Mouse (Mus musculus) ES-Bruce4 (cell line): ENCODE data around the gene Fam120a. TPM values are rescaled to one million over a fixed set of nuclear protein-coding genes. Genes with fewer than 3 reads are reported as not detected.

Source experiments
- H3K27ac ChIP-seq: 2 replicates; pipeline ENCODE4 v1.5.1; 2012; ENCODE audit warnings: low read length, inconsistent platforms; ENCODE audit not compliant: insufficient read depth
- H3K27me3 ChIP-seq: 2 replicates; pipeline ENCODE4 v1.6.1; 2012; ENCODE audit warnings: mild to moderate bottlenecking, low read length, inconsistent platforms; ENCODE audit not compliant: control insufficient read depth, poor library complexity, insufficient read depth, severe bottlenecking
- H3K36me3 ChIP-seq: 2 replicates; pipeline ENCODE4 v1.6.1; 2012; ENCODE audit warnings: inconsistent platforms, mild to moderate bottlenecking, low read length, moderate library complexity; ENCODE audit not compliant: control insufficient read depth, poor library complexity, insufficient read depth, severe bottlenecking
- H3K4me1 ChIP-seq: one replicate; pipeline ENCODE4 v1.8.1; 2011; ENCODE audit warnings: low read length; ENCODE audit not compliant: control insufficient read depth, insufficient read depth
- H3K4me3 ChIP-seq: 2 replicates; pipeline ENCODE4 v1.5.1; 2011; ENCODE audit warnings: low read depth, mild to moderate bottlenecking, low read length
- H3K9ac ChIP-seq: 2 replicates; pipeline ENCODE4 v1.6.1; 2012; ENCODE audit warnings: low read depth, mild to moderate bottlenecking, inconsistent platforms; ENCODE audit not compliant: poor library complexity, severe bottlenecking
- H3K9me3 ChIP-seq: replicated peaks from 2 replicates; pipeline ENCODE4 v1.6.1; 2012; ENCODE audit warnings: mild to moderate bottlenecking, low read length, inconsistent platforms; ENCODE audit not compliant: control insufficient read depth, poor library complexity, insufficient read depth, severe bottlenecking
- CTCF ChIP-seq: IDR thresholded peaks from one replicate; pipeline ENCODE4 v1.8.1; 2011; ENCODE audit warnings: low read depth, low read length
- EP300 ChIP-seq: IDR thresholded peaks from 2 replicates; pipeline ENCODE4 v1.6.1; 2011; ENCODE audit warnings: low read depth, low read length; ENCODE audit not compliant: insufficient read depth
- POLR2A ChIP-seq: IDR thresholded peaks from one replicate; pipeline ENCODE4 v1.8.1; 2011; ENCODE audit warnings: low read length; ENCODE audit not compliant: insufficient read depth
- polyA plus RNA-seq: library from polyadenylated mRNA; stranded (reverse); fragments of >200 nt; gene quantifications from 2 replicates; pipeline ENCODE4 v1.2.4, GENCODE M21; 2011; ENCODE audit warnings: low read depth; ENCODE audit not compliant: missing spikeins, insufficient read depth, insufficient read length

Fam120a gene
- polyA plus RNA-seq, 1 experiment, result 96.4 TPM

DNA sequence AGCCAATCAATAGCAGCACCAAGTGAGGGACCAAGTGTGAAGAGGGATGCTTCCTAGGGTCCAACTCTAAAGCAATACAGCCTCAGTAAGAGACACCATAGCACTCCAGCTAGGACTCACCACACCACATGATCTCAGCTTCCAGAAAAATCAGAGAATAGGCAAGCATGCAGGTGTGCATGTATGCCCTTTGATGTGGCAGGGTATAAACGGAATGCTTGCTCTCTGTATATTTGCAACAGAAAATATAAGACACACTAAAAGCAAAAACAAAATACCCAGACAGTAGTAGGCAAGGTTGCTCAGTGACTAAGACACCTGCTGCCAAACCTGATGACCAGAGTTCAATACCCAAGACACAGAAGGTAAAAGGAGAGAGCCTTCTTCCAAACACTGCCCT lies 124.3 kb downstream of the Fam120a start:
- Histone ChIP-seq H3K27me3 (no peaks in the 10 kb centered on the region), H3K4me3 (no peak overlapping the region), H3K36me3 (no peaks in the 10 kb centered on the region), H3K27ac (no peak overlapping the region), H3K9me3 (no peaks in the 10 kb centered on the region), H3K4me1 (no peaks in the 10 kb centered on the region), H3K9ac (no peak overlapping the region)
- TF ChIP-seq POLR2A, result no peak
- no peak for TF ChIP-seq CTCF
- no peak for TF ChIP-seq EP300

- Histone ChIP-seq H3K9me3 (no peaks in the 10 kb centered on the region), H3K9ac (no peak overlapping the region), H3K4me1 (no peaks in the 10 kb centered on the region), H3K4me3 (no peak overlapping the region), H3K36me3 (no peaks in the 10 kb centered on the region), H3K27me3 (no peaks in the 10 kb centered on the region), H3K27ac (no peak overlapping the region)
- TF ChIP-seq POLR2A (no peak), CTCF (no peak), EP300 (no peak)
Measured at GRCm38 (mm10) chr13:48841905-48842592, 125.8 kb downstream of the Fam120a start.

- Histone ChIP-seq H3K9me3 (no peaks in the 10 kb centered on the region), H3K4me3 (no peak overlapping the region), H3K27ac (no peak overlapping the region), H3K27me3 (no peaks in the 10 kb centered on the region), H3K36me3 (no peaks in the 10 kb centered on the region), H3K4me1 (no peaks in the 10 kb centered on the region), H3K9ac (no peak overlapping the region)
- no peak for TF ChIP-seq EP300
- TF ChIP-seq CTCF, result no peak
- no peak for TF ChIP-seq POLR2A
Measured at GRCm38 (mm10) chr13:48838284-48838683, 129.5 kb downstream of the Fam120a start.

DNA sequence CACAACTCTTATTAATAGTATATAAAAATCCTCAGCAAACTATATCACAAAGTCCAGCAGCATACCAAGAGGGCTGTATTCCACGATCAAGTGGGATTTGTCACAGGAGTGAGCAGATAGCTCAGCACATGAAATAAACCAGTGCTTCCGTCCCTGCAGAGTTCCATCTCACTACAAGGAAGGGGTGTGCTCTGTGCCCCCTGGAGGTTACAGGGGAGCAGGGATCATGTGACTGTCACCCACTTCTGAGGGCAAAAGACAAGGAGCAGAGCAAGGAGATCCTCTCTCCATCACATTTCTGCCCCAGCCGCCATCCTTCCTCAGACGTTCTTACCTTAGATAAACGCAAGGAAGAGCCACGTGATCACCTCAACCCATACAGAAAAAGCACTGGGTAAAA lies 130.3 kb downstream of the Fam120a start:
- no peak overlapping the region for H3K27ac ChIP-seq
- no peaks in the 10 kb centered on the region for H3K4me1 ChIP-seq
- TF ChIP-seq CTCF (no peak), POLR2A (no peak), EP300 (no peak)
- H3K9ac ChIP-seq, result no peak overlapping the region
- no peaks in the 10 kb centered on the region for H3K27me3 ChIP-seq
- H3K9me3 ChIP-seq, result no peaks in the 10 kb centered on the region
- no peaks in the 10 kb centered on the region for H3K36me3 ChIP-seq
- H3K4me3 ChIP-seq, result no peak overlapping the region

- TF ChIP-seq EP300 (no peak), POLR2A (no peak), CTCF (no peak)
- H3K36me3 ChIP-seq, result no peaks in the 10 kb centered on the region
- H3K4me3 ChIP-seq, result no peak overlapping the region
Measured at GRCm38 (mm10) chr13:48830528-48831250, 137.1 kb downstream of the Fam120a start.

GRCm38 (mm10) chr13:48829780-48830179 lies 138.0 kb downstream of the Fam120a start:
- H3K9me3 ChIP-seq, result no peaks in the 10 kb centered on the region
- no peaks in the 10 kb centered on the region for H3K27me3 ChIP-seq
- H3K4me3 ChIP-seq, result no peak overlapping the region
- no peaks in the 10 kb centered on the region for H3K36me3 ChIP-seq
- H3K27ac ChIP-seq, result no peak overlapping the region
- H3K4me1 ChIP-seq, result no peaks in the 10 kb centered on the region
- TF ChIP-seq EP300 (no peak), POLR2A (no peak), CTCF (no peak)
- no peak overlapping the region for H3K9ac ChIP-seq

More at GRCm38 (mm10) chr13:48830528-48831250, 137.1 kb downstream of the Fam120a start:
- Histone ChIP-seq H3K27ac (no peak overlapping the region), H3K9me3 (no peaks in the 10 kb centered on the region), H3K27me3 (no peaks in the 10 kb centered on the region), H3K4me1 (no peaks in the 10 kb centered on the region), H3K9ac (no peak overlapping the region)

Other genes starting within 250 kb of the Fam120a start
- 8.7 and 9.0 TPM in 2 replicates for gene Phf2, start 96.9 kb downstream of the Fam120a start, polyA plus RNA-seq
- gene Wnk2, start 180.0 kb upstream of the Fam120a start, polyA plus RNA-seq, result 6.1 and 7.9 TPM in 2 replicates
- 30.0 and 37.7 TPM in 2 replicates for gene Ninj1, start 219.5 kb upstream of the Fam120a start, polyA plus RNA-seq
- 21.6 and 22.1 TPM in 2 replicates for gene Card19, start 248.0 kb upstream of the Fam120a start, polyA plus RNA-seq